Mouse (Mus musculus): ENCODE results near the gene Kbtbd8.

- TF ChIP-seq POLR2A (IDR thresholded peaks at IDR 0.05; ENCODE audit: insufficient read depth, low read length): no peak
- TF ChIP-seq CTCF (IDR thresholded peaks at IDR 0.05; ENCODE audit: low read depth, low read length): no peak
- no peak for TF ChIP-seq EP300 (IDR thresholded peaks at IDR 0.05; ENCODE audit: insufficient read depth, low read depth, low read length)
Observed at GRCm38 (mm10) chr6:95149931-95150534, 33.0 kb downstream of the Kbtbd8 start.
